In genomic region chr1:71811196-71811788, GRCm38 (mm10) we compare ENCODE assay signal across 14 mouse cellular contexts.
"Had no signal": no experiment of that assay in that cellular context is flagged by ENCODE, and none has a peak within 500 bp of the region (broad histone marks: within the 10 kb centered on the region; RNA-seq: fewer than 3 reads in every experiment).

No protein-coding gene starts in this region.

- ATAC-seq: intestine, postnatal 0 days; liver, embryonic 12.5 days; midbrain, embryonic 13.5 days had no signal

- H3K27me3 ChIP-seq: limb, embryonic 15.5 days; liver, embryonic 12.5 days; lung, embryonic 15.5 days; midbrain, embryonic 13.5 days; neural tube, embryonic 12.5 days; stomach, embryonic 15.5 days had no signal

- H3K4me3 ChIP-seq: left cerebral cortex, adult 2 months; limb, embryonic 15.5 days; liver, embryonic 12.5 days; lung, embryonic 15.5 days; midbrain, embryonic 13.5 days; neural tube, embryonic 12.5 days; stomach, embryonic 15.5 days had no signal

- H3K4me1 ChIP-seq: neural tube, embryonic 12.5 days had no signal

- H3K4me2 ChIP-seq: limb, embryonic 15.5 days; liver, embryonic 12.5 days; lung, embryonic 15.5 days; midbrain, embryonic 13.5 days; neural tube, embryonic 12.5 days; stomach, embryonic 15.5 days had no signal

- H3K27ac ChIP-seq: left cerebral cortex, adult 2 months; limb, embryonic 15.5 days; liver, embryonic 12.5 days; lung, embryonic 15.5 days; midbrain, embryonic 13.5 days; neural tube, embryonic 12.5 days; stomach, embryonic 15.5 days had no signal

- DNase-seq: kidney, adult 8-10 months; kidney, postnatal 25 days; right cerebral cortex, postnatal 4 days; spleen, adult 18-20 months; thymus, adult 2 months; thymus, postnatal 25 days had no signal

- H3K36me3 ChIP-seq: limb, embryonic 15.5 days; liver, embryonic 12.5 days; lung, embryonic 15.5 days; midbrain, embryonic 13.5 days; neural tube, embryonic 12.5 days; stomach, embryonic 15.5 days had no signal

- H3K9ac ChIP-seq: limb, embryonic 15.5 days; liver, embryonic 12.5 days; lung, embryonic 15.5 days; midbrain, embryonic 13.5 days; neural tube, embryonic 12.5 days; stomach, embryonic 15.5 days had no signal

- H3K9me3 ChIP-seq: limb, embryonic 15.5 days; liver, embryonic 12.5 days; lung, embryonic 15.5 days; midbrain, embryonic 13.5 days; neural tube, embryonic 12.5 days; stomach, embryonic 15.5 days had no signal
